Mouse (Mus musculus) bone marrow, adult 2 months (tissue): ENCODE data around the gene Hmcn2.

Experiments
- CTCF ChIP-seq: fragments of 200-500 bp; IDR thresholded peaks from 2 replicates; pipeline ENCODE4 v1.5.1; 2011; ENCODE audit warnings: low read length, control low read depth; ENCODE audit not compliant: control insufficient read depth, insufficient read depth
- POLR2A ChIP-seq: fragments of 200-500 bp; IDR thresholded peaks from 2 replicates; pipeline ENCODE4 v1.6.1; 2011; ENCODE audit warnings: low read depth, mild to moderate bottlenecking, control low read depth, low read length, borderline replicate concordance; ENCODE audit not compliant: control insufficient read depth

GRCm38 (mm10) chr2:31468857-31469256 is 154.6 kb downstream of the Hmcn2 start:
- no peak for TF ChIP-seq CTCF
- TF ChIP-seq POLR2A = no peak
